Mouse (Mus musculus) brain, embryonic 14.5 days (tissue): ENCODE results near the gene Zfp768.
A peak's percentile ranks its signal among the peaks of the same experiment; 100 is the strongest.

Experiments used
- CTCF ChIP-seq: fragments of 200-500 bp; IDR thresholded peaks from 2 replicates; pipeline ENCODE4 v1.5.1; 2012; ENCODE audit warnings: inconsistent platforms, mild to moderate bottlenecking, moderate library complexity, borderline replicate concordance; ENCODE audit not compliant: insufficient read depth, insufficient read length; ENCODE audit errors: extremely low read depth
- POLR2A ChIP-seq: fragments of 200-500 bp; IDR thresholded peaks from 2 replicates; pipeline ENCODE4 v1.6.1; 2012; ENCODE audit warnings: mild to moderate bottlenecking, inconsistent platforms, borderline replicate concordance; ENCODE audit not compliant: poor library complexity, insufficient read depth, insufficient read length, severe bottlenecking; ENCODE audit errors: extremely low read depth

GRCm38 (mm10) chr7:127345512-127346325, at the start of gene Zfp768:
- no peak for TF ChIP-seq CTCF
- peak; percentile 62; the same call in 1 of the 2 replicates for TF ChIP-seq POLR2A
